Mouse (Mus musculus) cerebellum, adult 8-10 months (tissue): ENCODE results near the gene Ubac2.
"Not testable (repeated sequence)": the region's sequence is repeated elsewhere in the genome, so short reads cannot be mapped to it uniquely, and the experiment has no call there.

Experiments used
- DNase-seq: peaks from one replicate; pipeline ENCODE4 v3.0.0; 2022

The Ubac2 gene

GRCm38 (mm10) chr14:121878176-121878858, at the start of gene Ubac2:
Ubac2 (plus strand) TSS chr14:121878620.
- peak; percentile 98 for DNase-seq

DNA sequence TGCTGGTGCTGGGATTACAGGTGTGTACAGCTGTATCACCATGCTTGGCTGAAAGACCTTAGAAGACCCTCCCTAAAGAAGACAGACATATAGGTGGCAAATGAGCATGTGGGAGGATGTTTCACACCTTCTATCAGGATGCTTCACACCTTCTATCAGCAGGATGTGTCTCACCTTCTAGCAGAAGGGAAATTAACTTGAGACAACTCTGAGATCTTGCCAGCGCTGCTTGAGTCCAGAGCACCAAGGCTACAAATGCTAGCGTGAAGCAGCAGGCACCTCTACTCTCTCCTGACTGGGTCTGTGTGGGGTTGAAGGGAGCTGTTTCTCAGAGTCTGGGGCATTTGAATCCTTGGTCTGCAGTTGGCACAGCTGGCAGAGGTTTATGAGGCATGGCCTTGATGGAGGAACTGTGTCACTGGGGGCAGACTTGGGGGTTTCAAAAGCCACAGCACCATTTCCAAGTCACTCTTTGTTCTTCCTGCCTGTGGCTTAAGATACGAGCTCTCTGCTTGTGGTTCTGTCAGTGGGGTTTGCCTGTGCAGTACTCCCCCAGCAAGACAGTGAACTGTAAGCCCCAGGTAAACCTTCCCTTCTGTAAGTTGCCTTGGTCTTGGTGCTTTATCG, 48.5 kb upstream of the Ubac2 start:
- DNase-seq, result no peak

- peak; percentile 72 for DNase-seq
Measured at GRCm38 (mm10) chr14:121833001-121833520, 45.4 kb upstream of the Ubac2 start.

GRCm38 (mm10) chr14:121838161-121838560, 40.3 kb upstream of the Ubac2 start:
- no peak for DNase-seq

GRCm38 (mm10) chr14:121840217-121840616, 38.2 kb upstream of the Ubac2 start:
- DNase-seq, result no peak

DNA sequence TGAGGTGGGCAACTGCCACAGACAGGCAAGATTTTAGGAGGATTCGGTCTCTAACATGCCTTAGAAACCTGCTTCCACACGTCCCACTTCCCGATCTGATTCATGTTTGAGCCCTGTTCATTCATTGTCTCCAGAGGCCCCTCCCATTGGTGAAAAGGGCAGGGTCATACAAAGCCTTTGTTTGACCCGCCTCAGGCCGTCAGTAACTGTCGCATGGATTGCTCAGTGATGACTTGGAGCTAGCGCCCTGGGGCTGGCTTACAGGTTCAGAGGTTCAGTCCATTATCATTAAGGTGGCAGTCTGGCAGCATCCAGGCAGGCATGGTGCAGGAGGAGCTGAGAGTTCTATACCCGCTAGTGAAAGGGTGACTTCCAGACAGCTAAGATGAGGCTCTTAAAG, 33.9 kb upstream of the Ubac2 start:
- no peak for DNase-seq

DNA sequence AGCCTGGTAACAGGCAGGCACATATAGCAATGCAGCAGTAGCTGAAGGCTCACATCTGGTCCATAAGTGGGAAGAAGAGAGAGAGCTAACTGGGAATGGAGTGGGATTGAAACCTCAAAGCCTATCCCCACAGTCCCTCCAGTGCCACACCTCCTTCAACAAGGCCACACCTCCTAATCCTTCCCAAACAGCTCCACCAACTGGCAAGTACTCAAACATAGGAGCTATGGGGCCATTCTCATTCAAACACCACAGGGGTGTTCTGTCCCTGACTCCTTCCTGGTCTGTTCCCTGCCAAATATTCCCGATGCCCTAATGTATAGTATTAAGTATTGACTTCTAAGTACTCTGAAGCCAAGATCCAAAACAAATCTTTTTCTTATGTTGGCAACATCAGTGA, 27.2 kb upstream of the Ubac2 start:
- DNase-seq, result no peak

- no peak for DNase-seq
Measured at GRCm38 (mm10) chr14:121852531-121852930, 25.9 kb upstream of the Ubac2 start.

GRCm38 (mm10) chr14:121865162-121865561, 13.3 kb upstream of the Ubac2 start:
- DNase-seq, result peak; percentile 73

- no peak for DNase-seq
Measured at GRCm38 (mm10) chr14:121866574-121866973, 11.8 kb upstream of the Ubac2 start.

DNA sequence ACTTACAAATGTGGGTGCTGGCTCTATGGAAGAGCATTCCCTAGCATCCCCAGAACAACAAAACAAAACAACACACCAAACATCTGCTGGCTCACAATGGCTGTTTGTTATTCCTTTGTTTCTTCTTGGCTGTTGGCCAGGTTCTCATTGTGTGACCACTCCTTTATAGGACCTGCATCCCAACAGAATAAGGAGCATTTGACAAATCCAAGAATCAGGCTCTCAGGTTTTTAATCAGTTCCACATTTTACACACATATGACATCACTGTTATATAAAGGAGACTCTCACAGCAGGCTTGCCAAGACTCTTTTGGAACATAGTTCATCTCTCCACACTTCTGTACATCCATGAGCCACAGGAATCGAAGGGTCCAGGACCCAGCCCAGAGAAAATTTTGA, 9.3 kb upstream of the Ubac2 start:
- DNase-seq, result no peak

DNA sequence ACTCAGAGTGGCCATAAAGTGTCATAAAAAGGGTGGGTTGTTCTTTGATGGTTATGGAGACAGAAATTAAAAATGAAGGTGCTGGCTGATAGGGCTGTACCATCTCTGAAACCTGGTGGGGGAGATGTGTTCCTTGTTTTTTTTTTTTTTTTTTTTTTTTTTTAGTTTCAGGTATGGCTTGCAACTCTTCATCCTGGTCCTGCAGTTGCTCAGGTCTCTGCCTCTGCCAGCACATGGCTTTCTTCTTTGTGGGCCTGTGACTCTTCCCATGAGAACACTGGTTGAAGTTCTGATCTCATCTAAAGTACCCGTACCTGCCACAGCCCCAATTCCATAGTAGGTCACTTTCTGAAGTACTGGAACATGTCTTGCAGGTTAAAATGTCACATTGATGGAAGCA, 5.7 kb upstream of the Ubac2 start:
- no peak for DNase-seq

GRCm38 (mm10) chr14:121873172-121873571, 5.2 kb upstream of the Ubac2 start:
- DNase-seq, result no peak

DNA sequence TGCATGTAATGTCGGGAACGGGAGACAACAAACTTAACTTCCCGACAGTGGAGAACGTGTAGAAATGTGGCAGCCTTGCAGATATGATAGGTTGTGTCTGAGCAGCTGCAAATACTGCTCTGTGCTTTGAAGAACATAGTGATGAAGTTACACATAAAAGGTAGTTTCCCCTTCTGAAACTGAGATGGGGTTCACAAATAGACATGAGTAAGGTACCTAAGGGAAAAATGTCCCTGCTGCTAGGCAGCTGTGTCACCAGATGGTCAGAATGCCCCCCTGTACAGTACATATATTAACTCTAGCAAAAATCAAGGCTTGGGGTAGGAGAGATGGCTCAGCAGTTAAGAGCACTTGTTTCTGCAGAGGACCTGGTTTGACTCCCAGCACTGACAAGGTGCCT, 4.8 kb upstream of the Ubac2 start:
- DNase-seq, result no peak

DNA sequence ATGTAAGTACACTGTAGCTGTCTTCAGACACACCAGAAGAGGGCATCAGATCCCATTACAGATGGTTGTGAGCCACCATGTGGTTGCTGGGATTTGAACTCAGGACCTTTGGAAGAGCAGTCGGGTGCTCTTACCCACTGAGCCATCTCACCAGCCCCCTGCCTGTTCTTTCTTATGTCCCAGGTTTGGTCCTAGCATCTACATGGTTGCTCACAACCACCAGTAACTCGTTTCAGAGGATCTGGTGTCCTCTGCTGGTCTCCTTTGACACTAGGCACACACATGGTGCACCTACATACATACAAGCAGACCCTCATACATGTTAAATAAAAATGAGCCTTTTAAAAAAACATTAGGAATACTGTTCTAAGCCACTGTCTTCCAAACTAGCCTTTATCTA, 2.2 kb upstream of the Ubac2 start:
- not testable (repeated sequence) for DNase-seq

DNA sequence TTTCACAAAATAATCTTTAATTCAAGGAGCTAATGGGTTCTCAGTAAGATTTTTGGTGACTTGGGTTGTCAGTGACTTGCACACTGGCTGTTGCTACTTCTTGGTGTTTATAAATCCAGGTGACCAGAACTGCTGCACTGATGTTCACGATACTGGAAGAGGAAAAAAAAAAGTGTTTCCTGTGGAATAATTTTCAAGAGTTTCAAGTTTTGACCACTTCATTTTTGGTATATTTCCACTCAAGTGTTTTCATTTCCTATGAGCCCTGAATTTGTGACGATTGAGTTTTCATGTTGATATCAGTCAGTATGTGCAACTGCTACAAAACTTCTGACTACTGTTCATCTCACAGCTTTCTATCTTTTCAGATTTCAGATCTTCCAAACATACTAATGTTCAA, 1.6 kb upstream of the Ubac2 start:
- no peak for DNase-seq

GRCm38 (mm10) chr14:121877640-121878039, 780 bp upstream of the Ubac2 start:
- DNase-seq, result no peak

DNA sequence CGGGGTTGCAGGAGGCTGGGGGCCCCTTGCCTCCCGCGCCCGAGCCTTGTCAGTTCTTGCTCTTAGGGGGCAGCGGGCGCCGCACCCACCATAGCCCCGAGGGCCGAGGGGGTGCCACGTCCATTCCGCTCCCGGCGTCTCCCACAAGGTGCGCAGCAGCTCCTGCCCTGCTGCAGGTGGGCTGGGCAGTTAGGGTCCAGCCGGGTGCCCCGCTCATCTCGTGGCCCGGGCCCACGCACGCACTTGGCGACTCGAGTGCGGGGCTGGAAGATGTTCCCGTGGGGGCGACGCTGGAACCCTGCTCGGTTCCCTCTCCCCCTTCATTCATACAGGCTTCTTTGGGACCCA, 413 bp downstream of the Ubac2 start:
- no peak for DNase-seq

GRCm38 (mm10) chr14:121879266-121879840, 933 bp downstream of the Ubac2 start:
- DNase-seq, result no peak

GRCm38 (mm10) chr14:121881211-121881610, 2.8 kb downstream of the Ubac2 start:
- DNase-seq, result no peak

DNA sequence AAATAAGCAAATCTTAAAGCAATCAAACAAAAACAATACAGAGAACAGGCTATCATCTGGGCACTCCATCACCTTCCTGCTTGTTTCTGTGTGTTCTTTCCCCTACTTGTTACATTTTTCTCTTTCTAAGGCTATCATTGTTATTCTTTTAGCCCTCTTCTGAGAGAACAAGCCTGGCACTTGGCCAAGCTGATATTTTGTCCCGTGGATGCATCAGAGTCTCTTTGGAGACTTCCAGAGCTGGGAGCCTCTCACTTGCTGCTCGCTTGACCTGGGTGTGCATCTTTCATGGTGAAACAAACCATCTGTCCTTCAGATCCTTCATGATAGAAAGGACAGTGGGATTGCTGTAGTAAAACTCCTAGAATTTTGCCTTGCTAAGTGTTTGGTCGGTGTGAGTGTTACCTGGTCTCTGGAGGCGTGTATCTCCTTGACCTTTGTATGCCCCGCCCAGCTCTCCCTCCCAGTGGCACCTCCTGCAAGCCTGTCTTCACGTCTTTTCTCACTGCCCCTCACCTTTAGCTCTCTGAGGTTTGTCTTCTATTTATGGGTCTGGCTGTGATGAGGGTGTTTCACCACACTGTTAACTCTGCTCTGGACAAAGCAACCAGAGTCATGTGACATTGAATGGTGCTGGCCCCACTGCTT, 5.9 kb downstream of the Ubac2 start:
- no peak for DNase-seq

DNA sequence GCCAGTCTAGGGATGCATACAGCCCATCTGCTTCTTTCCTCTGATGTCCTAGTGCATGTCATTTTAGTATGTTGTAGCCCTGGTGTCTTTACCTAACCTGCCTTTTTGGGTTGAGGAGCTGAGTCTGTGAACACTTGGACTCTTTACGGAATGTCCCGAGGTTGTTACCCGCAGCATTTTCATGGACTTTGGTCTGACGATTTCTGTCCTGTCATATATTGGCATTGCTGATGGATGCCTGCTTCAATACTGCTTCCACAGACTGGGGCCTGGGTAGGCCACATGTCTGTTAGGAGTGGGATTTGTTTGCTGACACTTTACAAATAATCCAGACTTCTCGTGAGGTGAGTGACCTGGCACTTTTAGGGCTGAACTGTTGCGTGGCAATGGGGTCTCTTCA, 15.3 kb downstream of the Ubac2 start:
- DNase-seq, result no peak

GRCm38 (mm10) chr14:121894511-121895135, 16.2 kb downstream of the Ubac2 start:
- DNase-seq, result no peak
